Mouse (Mus musculus): ENCODE measurements around the gene Ephx4. TPM values are rescaled to one million over a fixed set of nuclear protein-coding genes. Genes with fewer than 3 reads are reported as not detected.

The Ephx4 gene
- polyA plus RNA-seq, 1 experiment from 2014 or later, result not detected

DNA sequence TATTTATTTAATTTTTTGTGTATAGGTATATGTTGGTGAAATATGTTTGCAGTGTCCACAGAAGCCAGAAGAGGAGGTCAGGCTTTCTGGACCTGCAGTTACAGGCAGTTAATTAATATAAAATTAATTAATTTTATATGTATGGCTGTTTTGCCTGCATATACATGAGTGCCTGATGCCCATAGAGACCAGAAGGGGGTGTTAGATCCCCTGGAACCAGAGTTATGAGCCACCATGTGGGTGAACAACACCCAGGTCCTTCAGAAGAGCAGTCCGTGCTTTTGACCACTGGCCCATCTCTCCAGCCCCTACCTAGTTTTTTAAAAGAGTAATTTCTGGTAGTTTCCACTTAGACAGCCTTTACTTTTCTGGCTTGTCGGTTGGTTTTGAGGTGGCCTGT lies 9.7 kb downstream of the Ephx4 start:
- Histone ChIP-seq H3K9me3 (replicated peaks; ENCODE audit: control insufficient read depth, low read length) (no peaks in the 10 kb centered on the region), H3K4me2 (ENCODE audit: low read depth, low read length) (no peak overlapping the region), H3K27ac (ENCODE audit: low read length) (no peak overlapping the region), H3K4me1 (ENCODE audit: control insufficient read depth, low read depth, low read length) (no peaks in the 10 kb centered on the region), H3K4me3 (ENCODE audit: low read depth, low read length) (no peak overlapping the region), H3K9ac (ENCODE audit: low read depth, low read length) (no peak overlapping the region), H3K27me3 (ENCODE audit: control insufficient read depth, insufficient read depth, low read depth, low read length) (peaks cover under 1% of the 10 kb centered on the region; the same call in 1 of the 2 replicates), H3K36me3 (ENCODE audit: control insufficient read depth, insufficient read depth) (no peaks in the 10 kb centered on the region)
- ATAC-seq (ENCODE audit: low read depth), result no peak
- WGBS (ENCODE audit: insufficient replicate concordance), result 63% methylated on average over 2 of the region's 2 CpGs

DNA sequence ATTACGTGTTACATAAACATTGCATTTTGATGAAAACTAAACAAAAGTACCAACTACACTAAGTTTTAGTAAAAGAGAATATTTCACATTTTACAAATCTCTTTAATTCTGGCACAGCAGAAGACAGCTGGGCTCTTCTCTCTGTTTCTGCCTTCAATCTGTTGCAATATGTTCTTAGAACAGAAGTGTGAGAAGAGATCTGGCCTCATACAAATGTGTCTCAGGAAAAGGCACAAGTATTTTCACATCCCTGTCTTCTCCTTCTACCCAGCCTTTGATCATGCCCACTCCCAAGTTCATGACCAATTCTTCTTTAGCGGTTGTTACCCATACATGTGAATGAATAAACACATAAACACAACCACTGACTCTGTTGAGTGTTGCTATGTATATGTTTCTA lies 12.6 kb downstream of the Ephx4 start:
- WGBS (ENCODE audit: insufficient replicate concordance), result 58% methylated on average over 2 of the region's 2 CpGs
- no peak overlapping the region for H3K27ac ChIP-seq (ENCODE audit: low read length)
- H3K4me3 ChIP-seq (ENCODE audit: low read depth, low read length), result no peak overlapping the region
- H3K4me2 ChIP-seq (ENCODE audit: low read depth, low read length), result no peak overlapping the region
- no peaks in the 10 kb centered on the region for H3K4me1 ChIP-seq (ENCODE audit: control insufficient read depth, low read depth, low read length)
- H3K9me3 ChIP-seq (replicated peaks; ENCODE audit: control insufficient read depth, low read length), result no peaks in the 10 kb centered on the region
- no peak overlapping the region for H3K9ac ChIP-seq (ENCODE audit: low read depth, low read length)
- no peaks in the 10 kb centered on the region for H3K36me3 ChIP-seq (ENCODE audit: control insufficient read depth, insufficient read depth)
- no peak for ATAC-seq (ENCODE audit: low read depth)
- H3K27me3 ChIP-seq (ENCODE audit: control insufficient read depth, insufficient read depth, low read depth, low read length), result no peaks in the 10 kb centered on the region

GRCm38 (mm10) chr5:107421676-107422075 lies 19.1 kb downstream of the Ephx4 start:
- no peak overlapping the region for H3K27ac ChIP-seq (ENCODE audit: low read length)
- WGBS (ENCODE audit: insufficient replicate concordance), result 31% methylated on average over 1 of the region's 1 CpGs
- no peak overlapping the region for H3K4me2 ChIP-seq (ENCODE audit: low read depth, low read length)
- H3K4me1 ChIP-seq (ENCODE audit: control insufficient read depth, low read depth, low read length), result no peaks in the 10 kb centered on the region
- no peak overlapping the region for H3K9ac ChIP-seq (ENCODE audit: low read depth, low read length)
- no peaks in the 10 kb centered on the region for H3K9me3 ChIP-seq (replicated peaks; ENCODE audit: control insufficient read depth, low read length)
- H3K36me3 ChIP-seq (ENCODE audit: control insufficient read depth, insufficient read depth), result no peaks in the 10 kb centered on the region
- no peak overlapping the region for H3K4me3 ChIP-seq (ENCODE audit: low read depth, low read length)
- ATAC-seq (ENCODE audit: low read depth), result no peak
- H3K27me3 ChIP-seq (ENCODE audit: control insufficient read depth, insufficient read depth, low read depth, low read length), result no peaks in the 10 kb centered on the region

GRCm38 (mm10) chr5:107431249-107431648 lies 28.7 kb downstream of the Ephx4 start, which contains the start of gene Lpcat2b:
Gene Lpcat2b, plus strand, starts transcription at chr5:107431549.
- H3K27me3 ChIP-seq (ENCODE audit: control insufficient read depth, insufficient read depth, low read depth, low read length), result no peaks in the 10 kb centered on the region; the same call in 1 of the 2 replicates
- WGBS (ENCODE audit: insufficient replicate concordance), result 48% methylated on average over 3 of the region's 3 CpGs
- no peak within 1 kb of the TSS for H3K4me3 ChIP-seq (ENCODE audit: low read depth, low read length)
- ATAC-seq (ENCODE audit: low read depth), result no peak
- H3K4me1 ChIP-seq (ENCODE audit: control insufficient read depth, low read depth, low read length), result 0 out of 2 replicates have a peak, but pooled peaks cover 2% of the 10 kb centered on the region
- no peak within 1 kb of the TSS for H3K27ac ChIP-seq (ENCODE audit: low read length)
- no peaks in the 10 kb centered on the region for H3K9me3 ChIP-seq (replicated peaks; ENCODE audit: control insufficient read depth, low read length)
- H3K36me3 ChIP-seq (ENCODE audit: control insufficient read depth, insufficient read depth), result no peaks in the 10 kb centered on the region
- no peak within 1 kb of the TSS for H3K4me2 ChIP-seq (ENCODE audit: low read depth, low read length)
- H3K9ac ChIP-seq (ENCODE audit: low read depth, low read length), result no peak within 1 kb of the TSS

DNA sequence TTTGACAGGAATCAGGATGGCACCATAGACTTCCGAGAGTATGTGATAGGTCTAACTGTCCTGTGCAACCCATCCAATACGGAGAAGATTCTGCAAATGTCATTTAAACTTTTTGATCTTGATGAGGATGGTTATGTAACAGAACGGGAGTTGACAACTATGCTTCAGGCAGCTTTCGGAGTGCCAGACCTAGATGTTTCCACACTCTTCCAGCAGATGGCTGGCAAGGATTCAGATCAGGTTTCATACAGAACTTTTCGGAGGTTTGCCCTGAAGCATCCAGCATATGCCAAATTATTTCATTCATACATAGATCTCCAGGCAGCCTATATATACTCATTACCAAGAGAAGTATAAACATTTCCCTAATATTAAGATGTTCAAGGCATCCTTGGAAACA lies 31.5 kb downstream of the Ephx4 start:
- 65% methylated on average over 5 of the region's 5 CpGs for WGBS (ENCODE audit: insufficient replicate concordance)
- Histone ChIP-seq H3K9me3 (replicated peaks; ENCODE audit: control insufficient read depth, low read length) (no peaks in the 10 kb centered on the region), H3K27ac (ENCODE audit: low read length) (no peak overlapping the region), H3K9ac (ENCODE audit: low read depth, low read length) (no peak overlapping the region), H3K4me3 (ENCODE audit: low read depth, low read length) (no peak overlapping the region), H3K36me3 (ENCODE audit: control insufficient read depth, insufficient read depth) (no peaks in the 10 kb centered on the region), H3K4me2 (ENCODE audit: low read depth, low read length) (no peak overlapping the region), H3K27me3 (ENCODE audit: control insufficient read depth, insufficient read depth, low read depth, low read length) (no peaks in the 10 kb centered on the region; the same call in 1 of the 2 replicates), H3K4me1 (ENCODE audit: control insufficient read depth, low read depth, low read length) (peaks cover 20% of the 10 kb centered on the region)
- ATAC-seq (ENCODE audit: low read depth), result no peak

DNA sequence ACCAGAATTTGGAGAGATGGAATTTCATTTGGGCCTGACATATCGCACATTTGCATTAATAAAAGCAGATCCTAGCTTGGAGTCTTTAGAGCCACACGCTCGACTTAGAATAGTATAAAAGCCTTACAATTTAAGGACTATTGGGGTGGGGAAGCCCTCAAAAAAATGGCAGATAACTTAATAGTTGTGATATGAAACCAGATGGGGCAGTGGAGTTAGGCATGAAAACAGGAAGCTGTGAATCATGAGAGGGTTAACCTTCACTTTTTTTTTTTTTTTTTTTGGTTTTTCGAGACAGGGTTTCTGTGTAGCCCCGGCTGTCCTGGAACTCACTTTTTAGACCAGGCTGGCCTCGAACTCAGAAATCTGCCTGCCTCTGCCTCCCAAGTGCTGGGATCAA lies 33.6 kb downstream of the Ephx4 start:
- Histone ChIP-seq H3K27me3 (ENCODE audit: control insufficient read depth, insufficient read depth, low read depth, low read length) (no peaks in the 10 kb centered on the region; the same call in 1 of the 2 replicates), H3K36me3 (ENCODE audit: control insufficient read depth, insufficient read depth) (no peaks in the 10 kb centered on the region), H3K4me2 (ENCODE audit: low read depth, low read length) (no peak overlapping the region), H3K27ac (ENCODE audit: low read length) (peak overlapping the region; percentile 0; the same call in 1 of the 2 replicates), H3K9me3 (replicated peaks; ENCODE audit: control insufficient read depth, low read length) (no peaks in the 10 kb centered on the region), H3K4me1 (ENCODE audit: control insufficient read depth, low read depth, low read length) (peaks cover 23% of the 10 kb centered on the region), H3K4me3 (ENCODE audit: low read depth, low read length) (no peak overlapping the region), H3K9ac (ENCODE audit: low read depth, low read length) (no peak overlapping the region)
- WGBS (ENCODE audit: insufficient replicate concordance), result 62% methylated on average over 6 of the region's 6 CpGs
- ATAC-seq (ENCODE audit: low read depth), result no peak

GRCm38 (mm10) chr5:107436587-107437209 lies 34.2 kb downstream of the Ephx4 start:
- no peaks in the 10 kb centered on the region for H3K36me3 ChIP-seq (ENCODE audit: control insufficient read depth, insufficient read depth)
- H3K4me3 ChIP-seq (ENCODE audit: low read depth, low read length), result no peak overlapping the region
- no peaks in the 10 kb centered on the region; the same call in 1 of the 2 replicates for H3K27me3 ChIP-seq (ENCODE audit: control insufficient read depth, insufficient read depth, low read depth, low read length)
- H3K9me3 ChIP-seq (replicated peaks; ENCODE audit: control insufficient read depth, low read length), result no peaks in the 10 kb centered on the region
- peak overlapping the region; percentile 85; the same call in 1 of the 2 replicates for H3K4me2 ChIP-seq (ENCODE audit: low read depth, low read length)
- peak overlapping the region; percentile 79 for H3K27ac ChIP-seq (ENCODE audit: low read length)
- H3K4me1 ChIP-seq (ENCODE audit: control insufficient read depth, low read depth, low read length), result peaks cover 23% of the 10 kb centered on the region
- WGBS (ENCODE audit: insufficient replicate concordance), result 53% methylated on average over 6 of the region's 6 CpGs
- H3K9ac ChIP-seq (ENCODE audit: low read depth, low read length), result no peak overlapping the region
- ATAC-seq (ENCODE audit: low read depth), result peak; percentile 15; the same call in 1 of the 2 replicates

- H3K27me3 ChIP-seq (ENCODE audit: control insufficient read depth, insufficient read depth, low read depth, low read length), result no peaks in the 10 kb centered on the region; the same call in 1 of the 2 replicates
- peak within 1 kb of the TSS; percentile 95 for H3K9ac ChIP-seq (ENCODE audit: low read depth, low read length)
- H3K27ac ChIP-seq (ENCODE audit: low read length), result peak within 1 kb of the TSS; percentile 89
- under 1% methylated on average over 50 of the region's 51 CpGs for WGBS (ENCODE audit: insufficient replicate concordance)
- peaks cover 23% of the 10 kb centered on the region for H3K4me1 ChIP-seq (ENCODE audit: control insufficient read depth, low read depth, low read length)
- H3K4me3 ChIP-seq (ENCODE audit: low read depth, low read length), result peak within 1 kb of the TSS; percentile 91
- H3K36me3 ChIP-seq (ENCODE audit: control insufficient read depth, insufficient read depth), result no peaks in the 10 kb centered on the region
- H3K9me3 ChIP-seq (replicated peaks; ENCODE audit: control insufficient read depth, low read length), result no peaks in the 10 kb centered on the region
- ATAC-seq (ENCODE audit: low read depth), result peak; percentile 95
- H3K4me2 ChIP-seq (ENCODE audit: low read depth, low read length), result peak within 1 kb of the TSS; percentile 85
These were observed 35.1 kb downstream of the Ephx4 start, which contains the start of gene Btbd8 for GRCm38 (mm10) chr5:107437464-107438281. Gene Btbd8, plus strand, starts transcription at chr5:107437997.

- Histone ChIP-seq H3K4me3 (ENCODE audit: low read depth, low read length) (peak overlapping the region; percentile 91), H3K4me1 (ENCODE audit: control insufficient read depth, low read depth, low read length) (peaks cover 23% of the 10 kb centered on the region), H3K4me2 (ENCODE audit: low read depth, low read length) (peak overlapping the region; percentile 85), H3K27me3 (ENCODE audit: control insufficient read depth, insufficient read depth, low read depth, low read length) (no peaks in the 10 kb centered on the region), H3K27ac (ENCODE audit: low read length) (peak overlapping the region; percentile 89), H3K9ac (ENCODE audit: low read depth, low read length) (peak overlapping the region; percentile 95), H3K36me3 (ENCODE audit: control insufficient read depth, insufficient read depth) (no peaks in the 10 kb centered on the region), H3K9me3 (replicated peaks; ENCODE audit: control insufficient read depth, low read length) (no peaks in the 10 kb centered on the region)
- ATAC-seq (ENCODE audit: low read depth), result no peak
- WGBS (ENCODE audit: insufficient replicate concordance), result 22% methylated on average over 7 of the region's 7 CpGs
These were observed 35.8 kb downstream of the Ephx4 start for GRCm38 (mm10) chr5:107438353-107438752.

All from liver, embryonic 16.5 days (tissue).